Mouse (Mus musculus) lung, postnatal 0 days (tissue): ENCODE results near the gene Spata16. TPM values are rescaled to one million over a fixed set of nuclear protein-coding genes. Genes with fewer than 3 reads are reported as not detected.

ENCODE experiments used
- ATAC-seq: fragments of 200-750 bp; cut with Nextera tagmentation; 2 replicates; pipeline ENCODE4 v1.8.0; 2017; ENCODE audit warnings: moderate library complexity
- DNase-seq: peaks from one replicate; pipeline ENCODE4 v3.0.0-alpha.2; 2016; ENCODE audit warnings: low spot score
- H3K27ac ChIP-seq: fragments of 300-500 bp; sonication (generic); 2 replicates; pipeline ENCODE4 v1.5.1; 2014; ENCODE audit warnings: antibody characterized with exemption, mild to moderate bottlenecking, low read length, mixed read lengths
- H3K27me3 ChIP-seq: fragments of 300-500 bp; sonication (generic); replicated peaks from 2 replicates; pipeline ENCODE4 v1.6.1; 2014; ENCODE audit warnings: low read length, mixed read lengths; ENCODE audit not compliant: insufficient read depth
- H3K36me3 ChIP-seq: fragments of 300-500 bp; sonication (generic); 2 replicates; pipeline ENCODE4 v1.6.1; 2014; ENCODE audit warnings: low read length, mixed read lengths; ENCODE audit not compliant: insufficient read depth
- H3K4me1 ChIP-seq: fragments of 300-500 bp; sonication (generic); 2 replicates; pipeline ENCODE4 v1.6.1; 2014; ENCODE audit warnings: antibody characterized with exemption, low read depth, low read length, mixed read lengths; ENCODE audit not compliant: insufficient read depth
- H3K4me2 ChIP-seq: fragments of 300-500 bp; sonication (generic); replicated peaks from 2 replicates; pipeline ENCODE4 v1.6.1; 2014; ENCODE audit warnings: low read depth, mild to moderate bottlenecking, low read length, moderate library complexity, mixed read lengths
- H3K4me3 ChIP-seq: fragments of 300-500 bp; sonication (generic); 2 replicates; pipeline ENCODE4 v1.5.1; 2014; ENCODE audit warnings: low read depth, low read length
- H3K9ac ChIP-seq: fragments of 300-500 bp; sonication (generic); replicated peaks from 2 replicates; pipeline ENCODE4 v1.6.1; 2014; ENCODE audit warnings: low read depth, mild to moderate bottlenecking
- H3K9me3 ChIP-seq: fragments of 300-500 bp; sonication (generic); 2 replicates; pipeline ENCODE4 v1.6.1; 2016; ENCODE audit warnings: low read length, mixed read lengths
- CTCF ChIP-seq: IDR thresholded peaks from 2 replicates; pipeline ENCODE4 v1.5.1; 2016; ENCODE audit warnings: antibody characterized with exemption, mild to moderate bottlenecking
- EP300 ChIP-seq: IDR thresholded peaks from 2 replicates; pipeline ENCODE4 v1.6.1; 2016; ENCODE audit warnings: antibody characterized with exemption, mild to moderate bottlenecking, control low read depth
- WGBS: fragments of 180-500 bp; shearing (Covaris S2); extraction: QIAGEN DNeasy Blood & Tissue Kit; methylation state at CpG from one replicate; pipeline ENCODE4 v1.1.7; 2014; 5-methylcytosine and 5-hydroxymethylcytosine counted together
- polyA plus RNA-seq: library from polyadenylated mRNA; unstranded; fragments of >200 nt; fragmentation: Nextera tagmentation; extraction: Ambion mirVana; gene quantifications from 2 replicates; pipeline ENCODE4 v1.2.1, GENCODE M21; 2015

Spata16 gene
- polyA plus RNA-seq, 1 experiment from 2014 or later, result not detected

GRCm38 (mm10) chr3:26916607-26917006, 279.2 kb downstream of the Spata16 start:
- H3K9ac ChIP-seq, result no peak overlapping the region
- H3K4me2 ChIP-seq, result no peak overlapping the region
- H3K27me3 ChIP-seq, result no peaks in the 10 kb centered on the region
- no peaks in the 10 kb centered on the region for H3K36me3 ChIP-seq
- H3K27ac ChIP-seq, result no peak overlapping the region
- no peak for TF ChIP-seq EP300
- no peak for TF ChIP-seq CTCF
- no peaks in the 10 kb centered on the region for H3K4me1 ChIP-seq
- 81% methylated on average over 1 of the region's 1 CpGs for WGBS
- ATAC-seq (no peak), DNase-seq (no peak)
- no peaks in the 10 kb centered on the region for H3K9me3 ChIP-seq
- H3K4me3 ChIP-seq, result no peak overlapping the region

- Histone ChIP-seq H3K4me1 (no peaks in the 10 kb centered on the region), H3K4me3 (no peak overlapping the region), H3K36me3 (no peaks in the 10 kb centered on the region), H3K9me3 (no peaks in the 10 kb centered on the region), H3K27ac (no peak overlapping the region), H3K27me3 (no peaks in the 10 kb centered on the region), H3K9ac (no peak overlapping the region), H3K4me2 (no peak overlapping the region)
- ATAC-seq, result no peak
- 41% methylated on average over 7 of the region's 7 CpGs for WGBS
- DNase-seq, result no peak
- TF ChIP-seq EP300 (no peak), CTCF (no peak)
These were observed 283.6 kb downstream of the Spata16 start for GRCm38 (mm10) chr3:26920986-26921385.

GRCm38 (mm10) chr3:26921576-26921975, 284.2 kb downstream of the Spata16 start:
- H3K27me3 ChIP-seq, result no peaks in the 10 kb centered on the region
- no peak for TF ChIP-seq CTCF
- no peak for TF ChIP-seq EP300
- 86% methylated on average over 2 of the region's 2 CpGs for WGBS
- H3K9ac ChIP-seq, result no peak overlapping the region
- ATAC-seq (no peak), DNase-seq (no peak)
- H3K4me3 ChIP-seq, result no peak overlapping the region
- H3K4me1 ChIP-seq, result no peaks in the 10 kb centered on the region
- H3K4me2 ChIP-seq, result no peak overlapping the region
- no peaks in the 10 kb centered on the region for H3K9me3 ChIP-seq
- H3K27ac ChIP-seq, result no peak overlapping the region
- no peaks in the 10 kb centered on the region for H3K36me3 ChIP-seq

GRCm38 (mm10) chr3:26923391-26923790, 286.0 kb downstream of the Spata16 start:
- DNase-seq, result no peak
- no peak for TF ChIP-seq CTCF
- no peak for TF ChIP-seq EP300
- 64% methylated on average over 5 of the region's 5 CpGs for WGBS
- no peaks in the 10 kb centered on the region for H3K36me3 ChIP-seq
- no peak overlapping the region for H3K27ac ChIP-seq
- H3K4me1 ChIP-seq, result no peaks in the 10 kb centered on the region
- H3K9me3 ChIP-seq, result no peaks in the 10 kb centered on the region
- H3K27me3 ChIP-seq, result no peaks in the 10 kb centered on the region
- H3K9ac ChIP-seq, result no peak overlapping the region
- ATAC-seq, result no peak
- no peak overlapping the region for H3K4me2 ChIP-seq
- no peak overlapping the region for H3K4me3 ChIP-seq

GRCm38 (mm10) chr3:26924212-26924611, 286.8 kb downstream of the Spata16 start:
- no peaks in the 10 kb centered on the region for H3K36me3 ChIP-seq
- H3K27me3 ChIP-seq, result no peaks in the 10 kb centered on the region
- no peaks in the 10 kb centered on the region for H3K9me3 ChIP-seq
- DNase-seq (no peak), ATAC-seq (no peak)
- TF ChIP-seq CTCF (no peak), EP300 (no peak)
- H3K4me1 ChIP-seq, result no peaks in the 10 kb centered on the region
- H3K9ac ChIP-seq, result no peak overlapping the region
- no peak overlapping the region for H3K27ac ChIP-seq
- 12% methylated on average over 3 of the region's 3 CpGs for WGBS
- no peak overlapping the region for H3K4me3 ChIP-seq
- no peak overlapping the region for H3K4me2 ChIP-seq

- no peak overlapping the region for H3K27ac ChIP-seq
- H3K4me3 ChIP-seq, result no peak overlapping the region
- H3K27me3 ChIP-seq, result no peaks in the 10 kb centered on the region
- ATAC-seq, result no peak
- no peak for DNase-seq
- H3K4me1 ChIP-seq, result no peaks in the 10 kb centered on the region
- H3K36me3 ChIP-seq, result no peaks in the 10 kb centered on the region
- no peak overlapping the region for H3K9ac ChIP-seq
- no peak for TF ChIP-seq EP300
- no peak for TF ChIP-seq CTCF
- 76% methylated on average over 3 of the region's 3 CpGs for WGBS
- H3K4me2 ChIP-seq, result no peak overlapping the region
- H3K9me3 ChIP-seq, result no peaks in the 10 kb centered on the region
These were observed 295.7 kb downstream of the Spata16 start for GRCm38 (mm10) chr3:26933079-26933478.
